Mouse (Mus musculus) heart, embryonic 12.5 days (tissue): Measurements from ENCODE around the gene Ptgdr. TPM values are rescaled to one million over a fixed set of nuclear protein-coding genes. Genes with fewer than 3 reads are reported as not detected.
A peak's percentile ranks its signal among the peaks of the same experiment; 100 is the strongest.
"Not testable (repeated sequence)": the region's sequence is repeated elsewhere in the genome, so short reads cannot be mapped to it uniquely, and the experiment has no call there.

ENCODE experiments used
- ATAC-seq: fragments of 200-750 bp; cut with Nextera tagmentation; 2 replicates; pipeline ENCODE4 v1.8.0; 2017; ENCODE audit warnings: moderate TSS enrichment, moderate library complexity; ENCODE audit not compliant: insufficient number of reproducible peaks, low FRiP score
- H3K27ac ChIP-seq: fragments of 300-500 bp; sonication (generic); 2 replicates; pipeline ENCODE4 v1.5.1; 2016; ENCODE audit warnings: mild to moderate bottlenecking, moderate library complexity; ENCODE audit not compliant: poor library complexity, severe bottlenecking
- H3K27me3 ChIP-seq: fragments of 300-500 bp; sonication (generic); replicated peaks from 2 replicates; pipeline ENCODE4 v1.6.1; 2016; ENCODE audit warnings: mild to moderate bottlenecking, moderate library complexity
- H3K36me3 ChIP-seq: fragments of 300-500 bp; sonication (generic); 2 replicates; pipeline ENCODE4 v1.6.1; 2016; ENCODE audit warnings: mild to moderate bottlenecking, moderate library complexity
- H3K4me1 ChIP-seq: fragments of 300-500 bp; sonication (generic); replicated peaks from 2 replicates; pipeline ENCODE4 v1.6.1; 2016; ENCODE audit warnings: mild to moderate bottlenecking
- H3K4me2 ChIP-seq: fragments of 300-500 bp; sonication (generic); 2 replicates; pipeline ENCODE4 v1.6.1; 2016; ENCODE audit warnings: mild to moderate bottlenecking, moderate library complexity
- H3K4me3 ChIP-seq: fragments of 300-500 bp; sonication (generic); 2 replicates; pipeline ENCODE4 v1.5.1; 2016; ENCODE audit warnings: mild to moderate bottlenecking
- H3K9ac ChIP-seq: fragments of 300-500 bp; sonication (generic); 2 replicates; pipeline ENCODE4 v1.6.1; 2016; ENCODE audit warnings: mild to moderate bottlenecking, moderate library complexity
- H3K9me3 ChIP-seq: fragments of 300-500 bp; sonication (generic); replicated peaks from 2 replicates; pipeline ENCODE4 v1.6.1; 2016; ENCODE audit warnings: mild to moderate bottlenecking, moderate library complexity
- WGBS: fragments of 180-500 bp; shearing (Covaris S2); methylation state at CpG from one replicate; pipeline ENCODE4 v1.1.7; 2016; 5-methylcytosine and 5-hydroxymethylcytosine counted together
- polyA plus RNA-seq: library from polyadenylated mRNA; unstranded; fragments of >200 nt; fragmentation: Nextera tagmentation; extraction: Ambion mirVana; gene quantifications from 2 replicates; pipeline ENCODE4 v1.2.1, GENCODE M21; 2016

The Ptgdr gene
- polyA plus RNA-seq = not detected in 2 replicates

DNA sequence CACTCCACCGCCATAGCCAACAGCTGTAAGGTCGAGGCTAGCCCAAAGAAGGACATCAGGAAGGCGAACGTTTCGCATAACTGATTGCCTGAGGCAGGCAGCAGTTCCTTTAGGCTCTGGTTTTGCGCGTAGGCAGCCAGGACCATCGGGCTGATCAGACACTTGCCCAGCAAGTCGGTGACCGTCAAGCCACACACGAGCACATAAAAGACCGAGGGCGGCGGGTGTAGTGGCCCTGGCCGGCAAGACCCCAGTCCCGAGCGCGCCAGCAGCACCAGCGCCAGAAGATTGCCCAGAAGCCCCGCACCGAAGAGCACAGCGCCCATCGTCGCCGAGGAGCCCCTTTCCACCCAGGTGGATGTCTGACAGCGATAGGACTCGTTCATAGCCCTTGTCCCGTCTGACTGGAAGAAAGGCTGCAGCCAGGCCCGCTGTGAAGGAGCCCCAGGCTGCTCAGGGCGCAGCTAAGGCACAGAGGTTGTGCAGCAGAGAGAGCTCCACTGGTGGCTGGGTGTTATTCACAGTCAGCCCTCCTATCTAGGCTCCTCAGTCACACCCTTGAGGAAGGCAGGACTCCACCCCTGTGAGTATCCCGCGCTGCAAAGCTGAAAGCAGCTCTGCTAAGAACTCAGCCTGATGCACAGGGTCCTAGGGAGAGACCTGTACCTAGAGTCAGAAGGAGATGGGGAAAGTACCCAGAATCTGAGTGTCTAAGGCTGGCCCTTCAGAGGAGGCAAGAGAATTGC is at the start of gene Ptgdr:
Gene Ptgdr (minus strand): TSS at position 508 of the 746 bp plus-strand sequence.
- Histone ChIP-seq H3K36me3 (no peaks in the 10 kb centered on the region), H3K27me3 (peaks cover 28% of the 10 kb centered on the region), H3K9ac (no peak within 1 kb of the TSS), H3K4me3 (peak within 1 kb of the TSS; percentile 30), H3K27ac (no peak within 1 kb of the TSS), H3K4me1 (peaks cover 11% of the 10 kb centered on the region; the same call in 1 of the 2 replicates), H3K9me3 (no peaks in the 10 kb centered on the region), H3K4me2 (peak within 1 kb of the TSS; percentile 67)
- under 1% methylated on average over 32 of the region's 32 CpGs for WGBS
- ATAC-seq = no peak

DNA sequence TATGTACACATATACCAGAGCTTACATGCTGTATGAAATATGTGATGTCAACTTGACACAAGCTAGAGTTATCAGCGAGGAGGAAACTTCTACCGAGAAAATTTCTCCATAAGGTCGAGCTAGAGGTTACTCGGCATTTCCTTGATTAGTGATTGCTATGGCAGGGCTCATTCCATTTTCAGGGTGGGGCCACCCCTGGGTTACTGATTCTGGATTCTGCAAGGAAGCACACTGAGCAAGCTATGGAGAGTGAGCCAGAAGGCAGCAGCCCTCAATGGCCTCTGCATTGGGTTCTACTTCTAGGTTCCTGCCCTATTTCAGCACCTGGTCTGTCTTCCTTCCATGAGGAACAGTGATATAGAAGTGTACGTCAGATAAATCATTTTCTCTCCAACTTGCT is 48.6 kb upstream of the Ptgdr start:
- no peak for ATAC-seq
- no peak overlapping the region for H3K27ac ChIP-seq
- no peak overlapping the region for H3K4me2 ChIP-seq
- no peak overlapping the region for H3K4me3 ChIP-seq
- H3K27me3 ChIP-seq = no peaks in the 10 kb centered on the region
- no peaks in the 10 kb centered on the region for H3K9me3 ChIP-seq
- no peak overlapping the region for H3K9ac ChIP-seq
- no peaks in the 10 kb centered on the region for H3K4me1 ChIP-seq
- H3K36me3 ChIP-seq = no peaks in the 10 kb centered on the region
- 75% methylated on average over 5 of the region's 5 CpGs for WGBS

DNA sequence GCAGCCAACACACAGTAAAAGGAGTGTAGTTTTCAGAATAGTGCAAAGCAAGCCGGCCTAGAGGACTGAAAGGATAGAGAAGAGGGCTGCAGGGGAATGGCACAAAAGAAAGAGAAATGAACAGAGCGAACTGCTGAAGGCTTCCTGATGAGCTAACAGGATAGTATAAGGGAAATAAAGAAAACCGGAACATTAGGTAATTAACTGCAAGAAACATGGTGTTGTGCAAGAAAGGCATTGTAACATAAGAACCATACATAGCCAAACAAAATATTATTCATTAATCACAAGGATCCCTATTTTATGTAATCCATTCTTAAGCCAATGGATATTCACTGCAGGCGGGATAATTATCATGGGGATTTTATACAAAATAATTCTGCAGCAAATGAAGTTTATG is 45.0 kb upstream of the Ptgdr start:
- Histone ChIP-seq H3K4me1 (no peaks in the 10 kb centered on the region), H3K27ac (no peak overlapping the region), H3K27me3 (no peaks in the 10 kb centered on the region), H3K36me3 (no peaks in the 10 kb centered on the region), H3K9me3 (no peaks in the 10 kb centered on the region), H3K4me3 (no peak overlapping the region), H3K4me2 (no peak overlapping the region), H3K9ac (no peak overlapping the region)
- no peak for ATAC-seq
- WGBS = 81% methylated on average over 4 of the region's 4 CpGs

DNA sequence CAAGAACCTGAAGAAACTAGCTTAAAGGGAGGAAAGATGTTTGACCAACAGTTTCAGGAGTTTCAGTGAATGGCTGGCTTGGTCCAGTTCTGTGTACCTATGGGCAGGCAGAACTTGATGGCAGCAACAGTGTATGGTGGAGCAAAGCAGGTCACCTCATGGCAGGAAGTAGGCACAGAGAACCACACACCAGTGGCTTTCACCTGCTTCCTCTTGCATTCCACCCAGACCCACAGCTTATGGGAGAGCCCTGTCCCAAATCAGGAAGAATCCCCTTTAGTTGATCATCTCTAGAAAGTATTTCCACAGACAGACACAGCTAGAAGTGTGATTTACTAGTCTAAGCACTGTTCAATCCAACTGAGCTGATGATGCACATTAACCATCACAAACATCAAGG is 42.6 kb upstream of the Ptgdr start:
- H3K4me1 ChIP-seq, H3K4me2 ChIP-seq, ATAC-seq, H3K36me3 ChIP-seq, H3K27ac ChIP-seq, H3K9me3 ChIP-seq, H3K4me3 ChIP-seq, H3K9ac ChIP-seq, H3K27me3 ChIP-seq: not testable (repeated sequence)

DNA sequence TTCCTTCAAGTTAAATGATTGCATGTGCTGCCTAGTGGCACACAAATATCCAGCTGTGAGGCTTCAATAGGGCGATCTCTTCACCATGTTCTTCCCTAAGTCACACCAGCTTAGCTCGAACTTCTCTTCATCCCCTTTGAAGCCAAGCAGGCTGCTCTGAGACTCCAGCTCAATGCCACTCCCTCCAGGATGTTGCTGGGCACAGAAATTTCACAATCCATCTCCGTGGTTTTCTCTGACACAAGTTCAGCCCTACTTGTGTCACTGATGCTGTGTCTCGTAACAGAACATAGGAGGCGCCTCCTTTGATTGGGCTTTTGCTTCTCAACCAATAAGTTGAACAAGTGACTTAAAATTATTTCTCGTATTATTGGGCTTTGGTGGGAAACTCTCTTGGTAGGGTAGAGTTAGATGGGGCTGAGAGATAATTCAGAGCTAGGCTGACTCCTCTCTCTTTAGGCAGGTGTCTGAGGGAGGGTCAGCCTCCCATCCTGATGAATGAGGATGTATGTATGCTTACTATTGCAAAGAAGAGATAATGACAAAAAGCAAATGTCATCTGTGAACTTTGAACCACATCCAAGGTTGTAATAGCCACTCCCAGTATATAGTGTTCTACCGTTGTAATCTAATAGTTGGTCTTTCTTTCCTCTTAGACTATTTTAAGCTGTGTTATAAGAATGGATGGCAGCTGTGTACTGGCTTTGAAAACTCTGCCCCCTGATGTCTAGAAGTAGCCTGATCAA is 32.4 kb upstream of the Ptgdr start:
- Histone ChIP-seq H3K27me3 (no peaks in the 10 kb centered on the region), H3K9ac (no peak overlapping the region), H3K4me3 (no peak overlapping the region), H3K27ac (no peak overlapping the region), H3K36me3 (no peaks in the 10 kb centered on the region), H3K9me3 (0 out of 2 replicates have a peak, but pooled peaks cover 2% of the 10 kb centered on the region), H3K4me2 (no peak overlapping the region), H3K4me1 (no peaks in the 10 kb centered on the region)
- 66% methylated on average over 7 of the region's 7 CpGs for WGBS
- ATAC-seq = no peak

DNA sequence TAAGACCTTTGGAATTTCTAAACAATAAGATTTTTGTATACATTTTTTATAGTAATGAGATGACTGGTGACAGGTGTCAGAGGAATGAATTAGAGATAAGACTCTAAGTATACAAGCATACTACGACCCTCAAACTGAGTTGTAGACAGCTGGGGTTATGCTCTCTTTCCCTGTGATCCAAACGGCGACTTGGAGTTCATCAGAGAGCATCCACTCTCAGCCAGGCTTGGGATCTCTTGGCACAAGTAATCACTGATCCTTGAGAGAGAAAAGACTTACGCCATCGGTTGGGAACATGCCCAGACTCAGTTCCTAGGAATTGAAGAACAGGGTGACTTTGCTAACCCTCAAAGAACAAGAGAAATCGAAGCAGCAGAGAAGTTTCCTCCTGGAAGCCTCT is 10.5 kb upstream of the Ptgdr start:
- no peak overlapping the region for H3K9ac ChIP-seq
- 62% methylated on average over 6 of the region's 6 CpGs for WGBS
- H3K27me3 ChIP-seq = no peaks in the 10 kb centered on the region
- no peak for ATAC-seq
- no peak overlapping the region for H3K4me3 ChIP-seq
- H3K9me3 ChIP-seq = no peaks in the 10 kb centered on the region
- no peaks in the 10 kb centered on the region for H3K4me1 ChIP-seq
- H3K36me3 ChIP-seq = no peaks in the 10 kb centered on the region
- H3K27ac ChIP-seq = no peak overlapping the region
- H3K4me2 ChIP-seq = no peak overlapping the region

DNA sequence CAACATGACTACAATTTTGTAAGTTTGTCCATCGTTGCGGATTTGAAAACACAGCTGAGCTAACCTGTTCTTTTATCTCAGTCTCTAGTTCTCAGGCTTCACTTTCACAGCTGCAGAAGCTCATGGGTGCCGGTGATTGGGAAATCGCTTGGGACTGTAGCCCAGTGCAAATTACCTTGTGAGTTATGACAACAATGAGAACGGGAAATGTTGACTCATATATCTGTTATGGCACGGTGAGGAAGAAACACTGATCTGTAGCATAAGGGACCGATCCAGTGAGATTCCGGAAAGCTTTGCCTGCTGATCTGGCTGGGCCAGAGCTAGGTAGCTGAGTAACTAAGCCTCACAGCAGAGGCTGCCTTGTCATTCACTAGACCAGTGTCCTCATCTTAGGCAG is 6.5 kb upstream of the Ptgdr start:
- H3K27me3 ChIP-seq = no peaks in the 10 kb centered on the region
- WGBS = 77% methylated on average over 8 of the region's 8 CpGs
- H3K4me2 ChIP-seq = no peak overlapping the region
- H3K27ac ChIP-seq = no peak overlapping the region
- no peak overlapping the region for H3K4me3 ChIP-seq
- H3K9ac ChIP-seq = no peak overlapping the region
- 0 out of 2 replicates have a peak, but pooled peaks cover 2% of the 10 kb centered on the region for H3K4me1 ChIP-seq
- ATAC-seq = no peak
- H3K9me3 ChIP-seq = no peaks in the 10 kb centered on the region
- no peaks in the 10 kb centered on the region for H3K36me3 ChIP-seq

DNA sequence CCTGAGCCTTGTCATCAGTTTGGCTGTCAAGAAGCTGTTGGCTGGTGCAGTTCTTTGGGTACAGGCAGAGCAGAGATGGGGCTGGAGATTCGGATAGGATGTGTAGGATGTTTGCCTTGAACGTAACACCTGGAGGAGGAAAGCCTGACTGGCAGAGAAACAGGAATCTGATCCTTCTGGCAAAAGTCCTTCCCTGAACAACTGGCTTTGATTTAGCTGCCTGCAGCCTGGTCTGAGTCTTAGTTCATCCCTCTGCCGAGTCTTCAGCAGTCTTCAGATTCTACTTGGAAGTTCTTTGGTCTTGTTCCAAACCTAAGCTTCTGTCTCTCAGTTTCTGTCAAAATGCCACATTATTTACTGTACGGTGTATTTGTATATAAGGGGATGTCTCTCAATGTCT is 3.9 kb upstream of the Ptgdr start:
- no peak overlapping the region for H3K9ac ChIP-seq
- no peak overlapping the region for H3K4me3 ChIP-seq
- ATAC-seq = no peak
- no peaks in the 10 kb centered on the region for H3K36me3 ChIP-seq
- WGBS = 50% methylated on average over 4 of the region's 4 CpGs
- no peaks in the 10 kb centered on the region for H3K9me3 ChIP-seq
- peaks cover 18% of the 10 kb centered on the region for H3K27me3 ChIP-seq
- H3K27ac ChIP-seq = no peak overlapping the region
- peaks cover 11% of the 10 kb centered on the region; the same call in 1 of the 2 replicates for H3K4me1 ChIP-seq
- H3K4me2 ChIP-seq = no peak overlapping the region

DNA sequence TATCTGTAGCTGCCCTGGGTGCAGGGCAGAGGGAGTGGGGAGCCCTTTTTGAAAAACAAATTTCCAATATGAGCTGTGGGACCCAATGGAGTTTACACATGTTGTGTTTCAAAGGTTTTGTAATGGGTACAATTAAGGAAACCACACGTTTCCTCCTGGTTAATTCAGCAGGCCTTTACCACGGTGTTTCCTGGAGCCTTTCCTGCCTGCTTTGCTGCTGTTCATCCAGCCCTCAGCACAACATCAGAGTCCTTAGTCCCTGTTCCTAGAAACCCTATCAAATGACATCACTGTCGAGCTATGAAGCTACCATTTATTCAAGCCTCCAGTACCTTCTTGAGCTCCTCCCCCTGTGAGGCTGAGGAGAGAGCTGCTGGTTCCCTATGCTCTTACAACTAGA is 2.0 kb upstream of the Ptgdr start:
- H3K4me3 ChIP-seq = no peak overlapping the region
- no peaks in the 10 kb centered on the region for H3K36me3 ChIP-seq
- no peak overlapping the region for H3K27ac ChIP-seq
- H3K9me3 ChIP-seq = no peaks in the 10 kb centered on the region
- peaks cover 11% of the 10 kb centered on the region; the same call in 1 of the 2 replicates for H3K4me1 ChIP-seq
- no peak overlapping the region for H3K4me2 ChIP-seq
- no peak for ATAC-seq
- WGBS = 43% methylated on average over 3 of the region's 3 CpGs
- peaks cover 28% of the 10 kb centered on the region for H3K27me3 ChIP-seq
- no peak overlapping the region for H3K9ac ChIP-seq

DNA sequence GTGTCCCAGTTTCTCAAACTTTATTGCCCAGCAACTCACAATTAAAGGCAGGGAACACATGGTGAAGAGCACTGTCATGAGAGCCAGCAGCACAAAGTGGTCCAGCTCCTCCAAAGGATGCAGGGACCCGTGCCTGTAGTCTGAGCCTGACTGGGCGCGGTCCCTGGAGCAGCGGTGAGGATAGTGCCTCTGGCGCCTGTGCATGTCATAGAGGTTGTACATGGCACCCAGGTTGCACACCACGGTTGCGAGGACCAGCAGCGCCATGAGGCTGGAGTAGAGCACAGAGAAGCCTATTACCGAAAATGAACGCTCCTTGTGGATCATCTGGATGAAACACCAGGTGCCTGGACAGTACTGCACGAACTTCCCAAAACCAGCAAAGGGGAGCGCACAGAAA is 803 bp downstream of the Ptgdr start:
- H3K36me3 ChIP-seq = no peaks in the 10 kb centered on the region
- H3K4me1 ChIP-seq = peaks cover 11% of the 10 kb centered on the region; the same call in 1 of the 2 replicates
- no peaks in the 10 kb centered on the region for H3K9me3 ChIP-seq
- H3K27me3 ChIP-seq = peaks cover 28% of the 10 kb centered on the region
- H3K9ac ChIP-seq = no peak overlapping the region
- no peak for ATAC-seq
- H3K4me2 ChIP-seq = peak overlapping the region; percentile 67
- H3K4me3 ChIP-seq = no peak overlapping the region
- H3K27ac ChIP-seq = no peak overlapping the region
- WGBS = 13% methylated on average over 12 of the region's 12 CpGs

DNA sequence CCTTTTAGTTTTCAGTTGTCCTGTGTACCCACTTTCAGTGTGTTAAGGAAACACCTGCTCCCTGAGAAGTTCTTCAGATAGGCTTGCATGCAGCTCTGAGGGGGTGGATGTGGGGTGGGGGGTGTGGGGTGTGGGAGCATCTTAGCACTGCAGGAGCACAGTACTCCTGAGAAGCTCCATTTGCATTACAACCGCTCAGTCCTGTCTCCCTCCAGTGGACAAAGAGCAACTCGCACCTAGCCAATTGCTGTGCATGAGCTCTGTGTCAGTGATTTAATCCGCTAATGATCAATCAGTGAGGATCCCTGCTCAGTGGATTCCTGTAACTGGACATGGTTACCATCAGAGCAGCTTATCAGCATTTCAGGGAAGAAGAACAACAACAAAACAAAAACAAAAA is 8.5 kb downstream of the Ptgdr start:
- H3K27ac ChIP-seq, H3K4me2 ChIP-seq, H3K9ac ChIP-seq, H3K27me3 ChIP-seq, H3K4me3 ChIP-seq, ATAC-seq, H3K36me3 ChIP-seq, H3K4me1 ChIP-seq, H3K9me3 ChIP-seq: not testable (repeated sequence)
- WGBS = 6% methylated on average over 3 of the region's 3 CpGs
